Mouse (Mus musculus) G1E (cell line): ENCODE results near the gene Trim30c.

Experiments
- CTCF ChIP-seq: IDR thresholded peaks from 2 replicates; pipeline ENCODE4 v1.5.1; 2012; ENCODE audit warnings: low read depth, low read length, inconsistent platforms, mixed read lengths
- GATA1 ChIP-seq: IDR thresholded peaks from 2 replicates; pipeline ENCODE4 v1.6.1; 2012; ENCODE audit warnings: borderline replicate concordance, low read length, inconsistent platforms, mixed read lengths
- GATA2 ChIP-seq: IDR thresholded peaks from 2 replicates; pipeline ENCODE4 v1.6.1; 2012; ENCODE audit warnings: low read depth, low read length, inconsistent platforms, borderline replicate concordance

GRCm38 (mm10) chr7:104401140-104401539, 503 bp upstream of the Trim30c start:
- TF ChIP-seq CTCF: no peak
- no peak for TF ChIP-seq GATA1
- no peak for TF ChIP-seq GATA2
